Mouse (Mus musculus): ENCODE results near the gene Lhx3. TPM values are rescaled to one million over a fixed set of nuclear protein-coding genes. Genes with fewer than 3 reads are reported as not detected.

Lhx3 gene
- polyA plus RNA-seq, 2 experiments, result not detected

- Histone ChIP-seq H3K9ac (replicated peaks) (peak overlapping the region; percentile 39; the same call in 1 of the 2 replicates), H3K4me1 (replicated peaks; ENCODE audit: control insufficient read depth in 2 of 2, insufficient read depth in 2 of 2, low read length in 1 of 2) (peaks cover 9 to 18% of the 10 kb centered on the region in 2 experiments; a peak in 3 of 4 replicates), H3K9me3 (ENCODE audit: control insufficient read depth, low read length) (no peaks in the 10 kb centered on the region), H3K27ac (peak overlapping the region; percentile 32), H3K4me3 (ENCODE audit: insufficient read depth in 1 of 2, low read depth in 2 of 2, low read length in 2 of 2) (no peak overlapping the region), H3K4me2 (ENCODE audit: low read depth) (peak overlapping the region; percentile 48), H3K27me3 (ENCODE audit: control insufficient read depth, insufficient read depth, low read length) (no peaks in the 10 kb centered on the region), H3K36me3 (replicated peaks; ENCODE audit: control insufficient read depth, insufficient read depth, low read depth) (no peaks in the 10 kb centered on the region)
- DNase-seq (ENCODE audit: low read depth in 3 of 3, low spot score in 3 of 3) (peak in 2 of 3 experiments; percentile 40 to 56), ATAC-seq (ENCODE audit: insufficient read depth) (peak; percentile 89)
- TF ChIP-seq CTCF (IDR thresholded peaks at IDR 0.05; ENCODE audit: low read depth) (no peak), EP300 (IDR thresholded peaks at IDR 0.05; ENCODE audit: low read depth) (peak; percentile 85)
- WGBS (ENCODE audit: insufficient replicate concordance), result 11% methylated on average over 5 of the region's 5 CpGs
These were observed 31.4 kb downstream of the Lhx3 start for GRCm38 (mm10) chr2:26176731-26177130.

GRCm38 (mm10) chr2:26175191-26175590, 32.9 kb downstream of the Lhx3 start:
- Histone ChIP-seq H3K27ac (no peak overlapping the region), H3K4me2 (ENCODE audit: low read depth) (no peak overlapping the region), H3K36me3 (replicated peaks; ENCODE audit: control insufficient read depth, insufficient read depth, low read depth) (no peaks in the 10 kb centered on the region), H3K4me3 (ENCODE audit: insufficient read depth in 1 of 2, low read depth in 2 of 2, low read length in 2 of 2) (no peak overlapping the region), H3K4me1 (replicated peaks; ENCODE audit: control insufficient read depth in 2 of 2, insufficient read depth in 2 of 2, low read length in 1 of 2) (peaks cover 9 to 18% of the 10 kb centered on the region in 2 experiments; a peak in 3 of 4 replicates), H3K9ac (replicated peaks) (no peak overlapping the region), H3K27me3 (ENCODE audit: control insufficient read depth, insufficient read depth, low read length) (no peaks in the 10 kb centered on the region), H3K9me3 (ENCODE audit: control insufficient read depth, low read length) (no peaks in the 10 kb centered on the region)
- TF ChIP-seq EP300 (IDR thresholded peaks at IDR 0.05; ENCODE audit: low read depth) (no peak), CTCF (IDR thresholded peaks at IDR 0.05; ENCODE audit: low read depth) (no peak)
- DNase-seq (ENCODE audit: low read depth in 3 of 3, low spot score in 3 of 3) (no peak), ATAC-seq (ENCODE audit: insufficient read depth) (no peak)
- WGBS (ENCODE audit: insufficient replicate concordance), result 45% methylated on average over 4 of the region's 4 CpGs

- H3K9ac ChIP-seq (replicated peaks), result no peak overlapping the region
- TF ChIP-seq CTCF (IDR thresholded peaks at IDR 0.05; ENCODE audit: low read depth), result no peak
- TF ChIP-seq EP300 (IDR thresholded peaks at IDR 0.05; ENCODE audit: low read depth), result no peak
- H3K4me3 ChIP-seq (ENCODE audit: insufficient read depth in 1 of 2, low read depth in 2 of 2, low read length in 2 of 2), result no peak overlapping the region
- H3K4me1 ChIP-seq (replicated peaks; ENCODE audit: control insufficient read depth in 2 of 2, insufficient read depth in 2 of 2, low read length in 1 of 2), result peaks cover 6 to 11% of the 10 kb centered on the region in 2 experiments; a peak in 3 of 4 replicates
- DNase-seq (ENCODE audit: low read depth in 3 of 3, low spot score in 3 of 3) (no peak), ATAC-seq (ENCODE audit: insufficient read depth) (no peak)
- no peak overlapping the region for H3K27ac ChIP-seq
- 56% methylated on average over 2 of the region's 2 CpGs for WGBS (ENCODE audit: insufficient replicate concordance)
- no peaks in the 10 kb centered on the region for H3K9me3 ChIP-seq (ENCODE audit: control insufficient read depth, low read length)
- no peaks in the 10 kb centered on the region for H3K36me3 ChIP-seq (replicated peaks; ENCODE audit: control insufficient read depth, insufficient read depth, low read depth)
- H3K27me3 ChIP-seq (ENCODE audit: control insufficient read depth, insufficient read depth, low read length), result no peaks in the 10 kb centered on the region
- H3K4me2 ChIP-seq (ENCODE audit: low read depth), result no peak overlapping the region
These were observed 35.9 kb downstream of the Lhx3 start for GRCm38 (mm10) chr2:26172166-26172565.

- Histone ChIP-seq H3K9me3 (ENCODE audit: control insufficient read depth, low read length) (no peaks in the 10 kb centered on the region), H3K4me2 (ENCODE audit: low read depth) (no peak overlapping the region), H3K4me1 (replicated peaks; ENCODE audit: control insufficient read depth in 2 of 2, insufficient read depth in 2 of 2, low read length in 1 of 2) (no peaks in the 10 kb centered on the region), H3K36me3 (replicated peaks; ENCODE audit: control insufficient read depth, insufficient read depth, low read depth) (no peaks in the 10 kb centered on the region), H3K27me3 (ENCODE audit: control insufficient read depth, insufficient read depth, low read length) (no peaks in the 10 kb centered on the region), H3K4me3 (ENCODE audit: insufficient read depth in 1 of 2, low read depth in 2 of 2, low read length in 2 of 2) (no peak overlapping the region), H3K27ac (no peak overlapping the region), H3K9ac (replicated peaks) (no peak overlapping the region)
- TF ChIP-seq EP300 (IDR thresholded peaks at IDR 0.05; ENCODE audit: low read depth), result no peak
- no peak for TF ChIP-seq CTCF (IDR thresholded peaks at IDR 0.05; ENCODE audit: low read depth)
- WGBS (ENCODE audit: insufficient replicate concordance), result 39% methylated on average over 2 of the region's 2 CpGs
- DNase-seq (ENCODE audit: low read depth in 3 of 3, low spot score in 3 of 3) (no peak), ATAC-seq (ENCODE audit: insufficient read depth) (no peak)
These were observed 37.7 kb downstream of the Lhx3 start for GRCm38 (mm10) chr2:26170376-26170775.

- Histone ChIP-seq H3K9me3 (ENCODE audit: control insufficient read depth, low read length) (no peaks in the 10 kb centered on the region), H3K4me2 (ENCODE audit: low read depth) (no peak overlapping the region), H3K4me3 (ENCODE audit: insufficient read depth in 1 of 2, low read depth in 2 of 2, low read length in 2 of 2) (no peak overlapping the region), H3K27ac (no peak overlapping the region), H3K36me3 (replicated peaks; ENCODE audit: control insufficient read depth, insufficient read depth, low read depth) (no peaks in the 10 kb centered on the region), H3K9ac (replicated peaks) (no peak overlapping the region), H3K27me3 (ENCODE audit: control insufficient read depth, insufficient read depth, low read length) (no peaks in the 10 kb centered on the region), H3K4me1 (replicated peaks; ENCODE audit: control insufficient read depth in 2 of 2, insufficient read depth in 2 of 2, low read length in 1 of 2) (no peaks in the 10 kb centered on the region)
- 39% methylated on average over 11 of the region's 11 CpGs for WGBS (ENCODE audit: insufficient replicate concordance)
- TF ChIP-seq EP300 (IDR thresholded peaks at IDR 0.05; ENCODE audit: low read depth) (no peak), CTCF (IDR thresholded peaks at IDR 0.05; ENCODE audit: low read depth) (no peak)
- ATAC-seq (ENCODE audit: insufficient read depth), result no peak
- no peak for DNase-seq (ENCODE audit: low read depth in 3 of 3, low spot score in 3 of 3)
These were observed 39.1 kb downstream of the Lhx3 start for GRCm38 (mm10) chr2:26168843-26169579.
